Mouse (Mus musculus) intestine, postnatal 0 days (tissue): ENCODE measurements around the gene Alox12e. TPM values are rescaled to one million over a fixed set of nuclear protein-coding genes. Genes with fewer than 3 reads are reported as not detected.
A peak's percentile ranks its signal among the peaks of the same experiment; 100 is the strongest.
"Not testable (repeated sequence)": the region's sequence is repeated elsewhere in the genome, so short reads cannot be mapped to it uniquely, and the experiment has no call there.

Experiments
- ATAC-seq: fragments of 200-750 bp; cut with Nextera tagmentation; 2 replicates; pipeline ENCODE4 v1.8.0; 2017; ENCODE audit warnings: mild to moderate bottlenecking, moderate TSS enrichment, moderate library complexity
- H3K27ac ChIP-seq: fragments of 300-500 bp; sonication (generic); 2 replicates; pipeline ENCODE4 v1.5.1; 2014; ENCODE audit warnings: mild to moderate bottlenecking, low read depth, low read length, moderate library complexity
- H3K27me3 ChIP-seq: fragments of 300-500 bp; sonication (generic); replicated peaks from 2 replicates; pipeline ENCODE4 v1.6.1; 2014; ENCODE audit warnings: low read length, mixed read lengths; ENCODE audit not compliant: control insufficient read depth, insufficient read depth
- H3K36me3 ChIP-seq: fragments of 300-500 bp; sonication (generic); 2 replicates; pipeline ENCODE4 v1.6.1; 2014; ENCODE audit warnings: mild to moderate bottlenecking, moderate library complexity; ENCODE audit not compliant: control insufficient read depth, insufficient read depth
- H3K4me1 ChIP-seq: fragments of 300-500 bp; sonication (generic); replicated peaks from 2 replicates; pipeline ENCODE4 v1.6.1; 2014; ENCODE audit warnings: antibody characterized with exemption, low read length, mixed read lengths; ENCODE audit not compliant: control insufficient read depth, insufficient read depth
- H3K4me2 ChIP-seq: fragments of 300-500 bp; sonication (generic); replicated peaks from 2 replicates; pipeline ENCODE4 v1.6.1; 2014; ENCODE audit warnings: low read depth, mild to moderate bottlenecking, moderate library complexity
- H3K4me3 ChIP-seq: fragments of 300-500 bp; sonication (generic); 2 replicates; pipeline ENCODE4 v1.5.1; 2014; ENCODE audit warnings: low read depth, low read length
- H3K9ac ChIP-seq: fragments of 300-500 bp; sonication (generic); 2 replicates; pipeline ENCODE4 v1.6.1; 2014; ENCODE audit warnings: mild to moderate bottlenecking, low read depth, low read length
- H3K9me3 ChIP-seq: fragments of 300-500 bp; sonication (generic); 2 replicates; pipeline ENCODE4 v1.6.1; 2016; ENCODE audit warnings: mixed run types; ENCODE audit not compliant: control insufficient read depth
- CTCF ChIP-seq: sonication (generic); IDR thresholded peaks from 2 replicates; pipeline ENCODE4 v1.5.1; 2016; ENCODE audit warnings: low read depth, mild to moderate bottlenecking, control low read depth, antibody characterized with exemption, moderate library complexity
- WGBS: fragments of 180-500 bp; shearing (Covaris S2); extraction: QIAGEN DNeasy Blood & Tissue Kit; methylation state at CpG from one replicate; pipeline ENCODE4 v1.1.7; 2014; 5-methylcytosine and 5-hydroxymethylcytosine counted together
- polyA plus RNA-seq: library from polyadenylated mRNA; unstranded; fragments of >200 nt; fragmentation: Nextera tagmentation; extraction: Ambion mirVana; gene quantifications from 2 replicates; pipeline ENCODE4 v1.2.1, GENCODE M21; 2015

Gene Alox12e
- 0.07 TPM in 1 of 2 replicates, not detected in the other for polyA plus RNA-seq

- Histone ChIP-seq H3K9me3 (no peaks in the 10 kb centered on the region), H3K9ac (no peak within 1 kb of the TSS), H3K4me3 (no peak within 1 kb of the TSS), H3K27ac (no peak within 1 kb of the TSS), H3K36me3 (no peaks in the 10 kb centered on the region), H3K4me2 (peak within 1 kb of the TSS; percentile 21; the same call in 1 of the 2 replicates), H3K27me3 (peaks cover 26% of the 10 kb centered on the region), H3K4me1 (no peaks in the 10 kb centered on the region)
- 25% methylated on average over 7 of the region's 7 CpGs for WGBS
- TF ChIP-seq CTCF = no peak
- no peak for ATAC-seq
Observed at GRCm38 (mm10) chr11:70322528-70322927, at the start of gene Alox12e. Alox12e (minus strand) TSS chr11:70322628.

DNA sequence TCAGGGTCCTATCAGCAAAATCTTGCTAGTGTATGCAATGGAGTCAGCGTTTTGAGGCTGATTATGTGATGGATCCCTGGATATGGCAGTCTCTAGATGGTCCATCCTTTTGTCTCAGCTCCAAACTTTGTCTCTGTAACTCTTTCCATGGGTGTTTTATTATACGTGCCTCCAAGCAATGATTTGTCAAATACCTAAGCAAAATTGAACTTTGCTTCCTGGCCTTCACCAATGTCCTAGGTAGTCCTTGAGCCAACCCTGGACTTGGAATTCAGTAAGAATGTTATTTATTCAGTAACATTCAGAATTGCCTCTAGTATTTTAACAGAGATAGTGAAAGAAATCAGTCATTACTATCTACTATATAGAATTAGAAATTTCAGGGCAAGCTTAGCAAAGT is 46.2 kb upstream of the Alox12e start:
- 71% methylated on average over 2 of the region's 2 CpGs for WGBS
- not testable (repeated sequence) for H3K4me3 ChIP-seq, H3K9ac ChIP-seq, ATAC-seq, H3K4me1 ChIP-seq, H3K27ac ChIP-seq, H3K36me3 ChIP-seq, H3K27me3 ChIP-seq, H3K4me2 ChIP-seq, H3K9me3 ChIP-seq

GRCm38 (mm10) chr11:70367701-70368100 is 45.3 kb upstream of the Alox12e start:
- not testable (repeated sequence) for H3K4me3 ChIP-seq, H3K9ac ChIP-seq, H3K9me3 ChIP-seq, H3K27me3 ChIP-seq, ATAC-seq, H3K36me3 ChIP-seq, H3K4me2 ChIP-seq, H3K4me1 ChIP-seq, H3K27ac ChIP-seq
- WGBS = 77% methylated on average over 6 of the region's 6 CpGs

DNA sequence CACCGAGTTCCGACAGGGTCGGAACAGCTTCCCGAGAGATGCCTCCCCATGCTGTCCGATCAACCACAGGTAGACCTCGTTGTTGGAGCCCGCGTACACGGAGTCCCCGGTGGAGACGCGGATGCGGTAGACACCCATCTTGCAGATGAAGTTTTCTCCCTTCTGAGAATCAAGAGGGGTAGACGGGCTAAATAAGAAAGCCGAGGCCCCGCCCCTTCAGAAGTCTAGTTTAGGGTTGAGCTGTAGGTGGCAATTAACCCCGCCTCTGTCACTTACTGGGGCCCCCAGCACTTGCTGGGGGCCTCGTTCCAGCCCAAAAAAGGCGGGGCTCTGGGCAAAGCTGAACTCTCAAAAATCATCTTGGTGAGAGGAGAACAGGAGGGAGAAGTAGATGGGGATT is 29.4 kb upstream of the Alox12e start, which contains the start of gene Alox15:
TSS of gene Alox15 (minus strand) at position 164 of the 400 bp plus-strand sequence.
- no peaks in the 10 kb centered on the region for H3K4me1 ChIP-seq
- H3K9ac ChIP-seq = no peak within 1 kb of the TSS
- ATAC-seq = no peak
- H3K9me3 ChIP-seq = no peaks in the 10 kb centered on the region
- under 1% methylated on average over 19 of the region's 19 CpGs for WGBS
- no peaks in the 10 kb centered on the region for H3K36me3 ChIP-seq
- H3K4me3 ChIP-seq = peak within 1 kb of the TSS; percentile 37
- H3K27ac ChIP-seq = no peak within 1 kb of the TSS
- TF ChIP-seq CTCF = no peak
- peak within 1 kb of the TSS; percentile 63 for H3K4me2 ChIP-seq
- H3K27me3 ChIP-seq = peaks cover 32% of the 10 kb centered on the region

- Histone ChIP-seq H3K9ac (no peak overlapping the region), H3K4me1 (no peaks in the 10 kb centered on the region), H3K4me2 (no peak overlapping the region), H3K4me3 (no peak overlapping the region), H3K27me3 (peaks cover 32% of the 10 kb centered on the region), H3K9me3 (no peaks in the 10 kb centered on the region), H3K27ac (no peak overlapping the region), H3K36me3 (no peaks in the 10 kb centered on the region)
- 83% methylated on average over 9 of the region's 9 CpGs for WGBS
- no peak for ATAC-seq
- TF ChIP-seq CTCF = no peak
Observed at GRCm38 (mm10) chr11:70348630-70349029, 26.2 kb upstream of the Alox12e start.

DNA sequence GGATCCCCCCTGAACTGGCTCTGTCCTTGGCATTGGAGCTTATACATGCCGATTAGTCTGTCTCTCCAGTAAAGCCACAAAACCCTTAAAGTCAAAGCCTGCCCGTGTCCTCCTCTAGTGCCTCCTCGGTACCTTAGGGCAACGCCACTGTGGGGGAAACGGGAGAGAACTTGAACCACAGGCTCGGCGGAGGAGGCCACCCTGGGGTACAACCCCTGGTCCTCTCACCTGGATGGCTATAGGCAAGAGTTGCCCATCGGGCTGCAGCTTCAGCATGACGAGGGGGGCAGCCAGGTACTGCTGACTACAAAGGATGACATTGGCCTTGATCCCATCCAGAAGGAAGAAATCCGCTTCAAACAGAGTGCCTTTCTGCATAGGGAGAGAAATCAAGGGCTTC is 25.4 kb upstream of the Alox12e start:
- H3K4me3 ChIP-seq = no peak overlapping the region
- ATAC-seq = no peak
- peaks cover 36% of the 10 kb centered on the region for H3K27me3 ChIP-seq
- no peaks in the 10 kb centered on the region for H3K4me1 ChIP-seq
- WGBS = 78% methylated on average over 10 of the region's 10 CpGs
- H3K9ac ChIP-seq = no peak overlapping the region
- H3K4me2 ChIP-seq = no peak overlapping the region
- H3K9me3 ChIP-seq = no peaks in the 10 kb centered on the region
- H3K36me3 ChIP-seq = no peaks in the 10 kb centered on the region
- H3K27ac ChIP-seq = no peak overlapping the region
- no peak for TF ChIP-seq CTCF

DNA sequence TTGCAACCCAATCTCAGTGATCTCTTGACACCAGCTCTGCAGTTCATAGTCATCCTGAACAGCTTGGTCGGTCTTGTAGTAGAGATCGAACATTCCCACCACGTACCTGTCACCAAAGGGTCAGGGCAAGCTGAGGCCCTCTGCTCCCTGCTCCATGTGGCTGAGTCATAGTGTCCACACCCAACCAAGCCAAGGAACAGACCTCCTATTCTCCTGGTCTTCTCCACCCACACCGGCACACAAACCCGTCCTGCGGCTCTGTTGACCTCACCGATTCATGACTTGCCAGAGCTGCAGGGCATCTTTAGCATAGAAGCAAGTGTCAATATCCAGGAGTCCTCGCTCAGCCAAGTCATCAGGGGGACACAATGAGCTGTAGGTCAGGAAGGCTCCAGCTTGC is 23.1 kb upstream of the Alox12e start:
- no peak for TF ChIP-seq CTCF
- no peak overlapping the region for H3K9ac ChIP-seq
- no peak for ATAC-seq
- no peak overlapping the region for H3K4me3 ChIP-seq
- no peaks in the 10 kb centered on the region for H3K9me3 ChIP-seq
- H3K27me3 ChIP-seq = peaks cover 16% of the 10 kb centered on the region
- no peak overlapping the region for H3K4me2 ChIP-seq
- H3K27ac ChIP-seq = no peak overlapping the region
- H3K4me1 ChIP-seq = no peaks in the 10 kb centered on the region
- no peaks in the 10 kb centered on the region for H3K36me3 ChIP-seq
- 70% methylated on average over 8 of the region's 8 CpGs for WGBS
